Mouse (Mus musculus): Measurements from ENCODE around the gene 5031439G07Rik.

Gene 5031439G07Rik

GRCm38 (mm10) chr15:84958331-84958730 is 30.0 kb downstream of the 5031439G07Rik start:
- in situ Hi-C loops (cut with MboI, MseI): no loop called here

GRCm38 (mm10) chr15:84957851-84958250 is 30.5 kb downstream of the 5031439G07Rik start:
- in situ Hi-C loops (cut with MboI, MseI): no loop called here

GRCm38 (mm10) chr15:84953259-84953658 is 35.1 kb downstream of the 5031439G07Rik start:
- in situ Hi-C loops (cut with MboI, MseI): no loop called here

- in situ Hi-C loops (cut with MboI, MseI): no loop called here
Observed at GRCm38 (mm10) chr15:84950053-84950452, 38.3 kb downstream of the 5031439G07Rik start.

GRCm38 (mm10) chr15:84948990-84949389 is 39.4 kb downstream of the 5031439G07Rik start:
- in situ Hi-C loops (cut with MboI, MseI): no loop called here

GRCm38 (mm10) chr15:84944319-84944718 is 44.0 kb downstream of the 5031439G07Rik start:
- in situ Hi-C loops (cut with MboI, MseI): no loop called here

GRCm38 (mm10) chr15:84942647-84943285 is 45.6 kb downstream of the 5031439G07Rik start:
- in situ Hi-C loops (cut with MboI, MseI): no loop called here

- in situ Hi-C loops (cut with MboI, MseI): no loop called here
Observed at GRCm38 (mm10) chr15:84940102-84940501, 48.2 kb downstream of the 5031439G07Rik start.

GRCm38 (mm10) chr15:84934901-84935300 is 53.5 kb downstream of the 5031439G07Rik start:
- in situ Hi-C loops (cut with MboI, MseI): no loop called here

GRCm38 (mm10) chr15:84932351-84932750 is 56.0 kb downstream of the 5031439G07Rik start:
- in situ Hi-C loops (cut with MboI, MseI): no loop called here

- in situ Hi-C loops (cut with MboI, MseI): no loop called here
Observed at GRCm38 (mm10) chr15:84925495-84926018, 62.8 kb downstream of the 5031439G07Rik start.

- in situ Hi-C loops (cut with MboI, MseI): loop anchor here (5.0 kb wide), 1 partner anchor 62 kb away; the partner anchor contains the start of gene 5031439G07Rik
Observed at GRCm38 (mm10) chr15:84924781-84925315, 63.5 kb downstream of the 5031439G07Rik start.

- in situ Hi-C loops (cut with MboI, MseI): loop anchor here (5.0 kb wide), 1 partner anchor 64 kb away; the partner anchor contains the start of gene 5031439G07Rik
Observed at GRCm38 (mm10) chr15:84923508-84924181, 64.7 kb downstream of the 5031439G07Rik start.

- in situ Hi-C loops (cut with MboI, MseI): loop anchor here (5.0 kb wide), 1 partner anchor 64 kb away; the partner anchor contains the start of gene 5031439G07Rik
Observed at GRCm38 (mm10) chr15:84922884-84923507, 65.4 kb downstream of the 5031439G07Rik start, which contains the start of gene Nup50. Gene Nup50, plus strand, starts transcription at chr15:84923411.

GRCm38 (mm10) chr15:84919938-84920337 is 68.4 kb downstream of the 5031439G07Rik start, which contains the start of gene Gm29666:
Gene Gm29666, minus strand, starts transcription at chr15:84920038.
- in situ Hi-C loops (cut with MboI, MseI): loop anchor here (5.0 kb wide), 1 partner anchor 67 kb away; the partner anchor contains the start of gene 5031439G07Rik

- in situ Hi-C loops (cut with MboI, MseI): no loop called here
Observed at GRCm38 (mm10) chr15:84913201-84913600, 75.2 kb downstream of the 5031439G07Rik start.

- in situ Hi-C loops (cut with MboI, MseI): no loop called here
Observed at GRCm38 (mm10) chr15:84903843-84904385, 84.4 kb downstream of the 5031439G07Rik start.

- in situ Hi-C loops (cut with MboI, MseI): loop anchor here (5.0 kb wide), 1 partner anchor 269 kb away; no protein-coding TSS in a partner anchor
Observed at GRCm38 (mm10) chr15:84898077-84898476, 90.3 kb downstream of the 5031439G07Rik start.

- in situ Hi-C loops (cut with MboI, MseI): loop anchor here (5.0 kb wide), 1 partner anchor 271 kb away; no protein-coding TSS in a partner anchor
Observed at GRCm38 (mm10) chr15:84896664-84897063, 91.7 kb downstream of the 5031439G07Rik start.

- in situ Hi-C loops (cut with MboI, MseI): loop anchor here (5.0 kb wide), 1 partner anchor 271 kb away; no protein-coding TSS in a partner anchor
Observed at GRCm38 (mm10) chr15:84896216-84896615, 92.1 kb downstream of the 5031439G07Rik start.

Data from regulatory T cell (primary cell).